Mouse (Mus musculus): Measurements from ENCODE around the gene Olfr1404. TPM values are rescaled to one million over a fixed set of nuclear protein-coding genes. Genes with fewer than 3 reads are reported as not detected.
"Not testable (repeated sequence)": the region's sequence is repeated elsewhere in the genome, so short reads cannot be mapped to it uniquely, and the experiment has no call there.

Gene Olfr1404
- not detected in 2 replicates for polyA plus RNA-seq (2015; fragmentation: Nextera tagmentation; extraction: Ambion mirVana)

GRCm38 (mm10) chr1:173212092-173212491, at the start of gene Olfr1404:
TSS of gene Olfr1404 (plus strand) at chr1:173212392.
- 79% methylated on average over 5 of the region's 5 CpGs for WGBS
- ATAC-seq (ENCODE audit: insufficient number of reproducible peaks, low FRiP score, low TSS enrichment, low read depth) = no peak

GRCm38 (mm10) chr1:173174154-173174842, 37.9 kb upstream of the Olfr1404 start:
- Histone ChIP-seq H3K4me1 (no peaks in the 10 kb centered on the region), H3K4me2 (no peak overlapping the region), H3K9me3 (no peaks in the 10 kb centered on the region), H3K27ac (no peak overlapping the region), H3K4me3 (no peak overlapping the region), H3K36me3 (no peaks in the 10 kb centered on the region), H3K9ac (no peak overlapping the region), H3K27me3 (no peaks in the 10 kb centered on the region)
- ATAC-seq (ENCODE audit: insufficient number of reproducible peaks, low FRiP score, low TSS enrichment, low read depth) = no peak

More at GRCm38 (mm10) chr1:173212092-173212491, at the start of gene Olfr1404:
- Histone ChIP-seq H3K27me3 (no peaks in the 10 kb centered on the region), H3K9ac (no peak within 1 kb of the TSS), H3K4me3 (no peak within 1 kb of the TSS), H3K4me1 (no peaks in the 10 kb centered on the region), H3K4me2 (no peak within 1 kb of the TSS), H3K27ac (no peak within 1 kb of the TSS), H3K36me3 (no peaks in the 10 kb centered on the region), H3K9me3 (no peaks in the 10 kb centered on the region)

- 56% methylated on average over 3 of the region's 3 CpGs for WGBS
- no peak within 1 kb of the TSS for H3K9ac ChIP-seq
These were observed 21.7 kb upstream of the Olfr1404 start, which contains the start of gene Olfr1406 for GRCm38 (mm10) chr1:173190540-173190939. TSS of gene Olfr1406 (minus strand) at chr1:173190640.

GRCm38 (mm10) chr1:173192059-173192458, 20.1 kb upstream of the Olfr1404 start:
- Histone ChIP-seq H3K4me2 (no peak overlapping the region), H3K27me3 (no peaks in the 10 kb centered on the region), H3K9ac (no peak overlapping the region), H3K27ac (no peak overlapping the region), H3K9me3 (no peaks in the 10 kb centered on the region), H3K4me3 (no peak overlapping the region), H3K36me3 (no peaks in the 10 kb centered on the region), H3K4me1 (no peaks in the 10 kb centered on the region)
- 65% methylated on average over 3 of the region's 3 CpGs for WGBS
- ATAC-seq (ENCODE audit: insufficient number of reproducible peaks, low FRiP score, low TSS enrichment, low read depth) = no peak

More at GRCm38 (mm10) chr1:173190540-173190939, 21.7 kb upstream of the Olfr1404 start, which contains the start of gene Olfr1406:
- no peaks in the 10 kb centered on the region for H3K36me3 ChIP-seq
- no peak within 1 kb of the TSS for H3K4me3 ChIP-seq
- H3K4me2 ChIP-seq = no peak within 1 kb of the TSS
- H3K4me1 ChIP-seq = no peaks in the 10 kb centered on the region
- no peaks in the 10 kb centered on the region for H3K9me3 ChIP-seq
- no peak within 1 kb of the TSS for H3K27ac ChIP-seq
- ATAC-seq (ENCODE audit: insufficient number of reproducible peaks, low FRiP score, low TSS enrichment, low read depth) = no peak
- H3K27me3 ChIP-seq = no peaks in the 10 kb centered on the region

GRCm38 (mm10) chr1:173196359-173196758, 15.8 kb upstream of the Olfr1404 start:
- no peaks in the 10 kb centered on the region for H3K36me3 ChIP-seq
- no peaks in the 10 kb centered on the region for H3K9me3 ChIP-seq
- no peaks in the 10 kb centered on the region for H3K4me1 ChIP-seq
- WGBS = 81% methylated on average over 2 of the region's 2 CpGs
- H3K27ac ChIP-seq = no peak overlapping the region
- no peaks in the 10 kb centered on the region for H3K27me3 ChIP-seq
- no peak overlapping the region for H3K4me2 ChIP-seq
- ATAC-seq (ENCODE audit: insufficient number of reproducible peaks, low FRiP score, low TSS enrichment, low read depth) = no peak
- no peak overlapping the region for H3K4me3 ChIP-seq
- no peak overlapping the region for H3K9ac ChIP-seq

GRCm38 (mm10) chr1:173197508-173197907, 14.7 kb upstream of the Olfr1404 start, which contains the start of gene Olfr218:
TSS of gene Olfr218 (plus strand) at chr1:173197808.
- no peak within 1 kb of the TSS for H3K4me3 ChIP-seq
- no peak within 1 kb of the TSS for H3K9ac ChIP-seq
- H3K9me3 ChIP-seq = no peaks in the 10 kb centered on the region
- no peaks in the 10 kb centered on the region for H3K27me3 ChIP-seq
- H3K36me3 ChIP-seq = no peaks in the 10 kb centered on the region
- no peak for ATAC-seq (ENCODE audit: insufficient number of reproducible peaks, low FRiP score, low TSS enrichment, low read depth)
- H3K4me1 ChIP-seq = no peaks in the 10 kb centered on the region
- 65% methylated on average over 5 of the region's 5 CpGs for WGBS
- no peak within 1 kb of the TSS for H3K4me2 ChIP-seq
- no peak within 1 kb of the TSS for H3K27ac ChIP-seq

- no peak overlapping the region for H3K4me2 ChIP-seq
- WGBS = 92% methylated on average over 3 of the region's 3 CpGs
- no peaks in the 10 kb centered on the region for H3K9me3 ChIP-seq
These were observed 4.3 kb downstream of the Olfr1404 start for GRCm38 (mm10) chr1:173216481-173216880.

GRCm38 (mm10) chr1:173227081-173227480, 14.9 kb downstream of the Olfr1404 start, which contains the start of gene Fcer1a:
TSS of gene Fcer1a (minus strand) at chr1:173227214.
- H3K4me1 ChIP-seq = no peaks in the 10 kb centered on the region
- H3K4me3 ChIP-seq = no peak within 1 kb of the TSS
- 75% methylated on average over 2 of the region's 2 CpGs for WGBS
- no peak within 1 kb of the TSS for H3K27ac ChIP-seq
- no peaks in the 10 kb centered on the region for H3K27me3 ChIP-seq
- no peak within 1 kb of the TSS for H3K4me2 ChIP-seq
- no peak for ATAC-seq (ENCODE audit: insufficient number of reproducible peaks, low FRiP score, low TSS enrichment, low read depth)
- no peaks in the 10 kb centered on the region for H3K9me3 ChIP-seq
- no peak within 1 kb of the TSS for H3K9ac ChIP-seq
- H3K36me3 ChIP-seq = no peaks in the 10 kb centered on the region

More at GRCm38 (mm10) chr1:173216481-173216880, 4.3 kb downstream of the Olfr1404 start:
- H3K27me3 ChIP-seq = no peaks in the 10 kb centered on the region
- ATAC-seq (ENCODE audit: insufficient number of reproducible peaks, low FRiP score, low TSS enrichment, low read depth) = no peak
- no peaks in the 10 kb centered on the region for H3K36me3 ChIP-seq
- no peak overlapping the region for H3K4me3 ChIP-seq
- H3K9ac ChIP-seq = no peak overlapping the region
- no peaks in the 10 kb centered on the region for H3K4me1 ChIP-seq
- no peak overlapping the region for H3K27ac ChIP-seq

- WGBS = 70% methylated on average over 1 of the region's 1 CpGs
- not testable (repeated sequence) for H3K4me1 ChIP-seq
These were observed 24.8 kb downstream of the Olfr1404 start for GRCm38 (mm10) chr1:173237004-173237403.

GRCm38 (mm10) chr1:173249888-173250287, 37.7 kb downstream of the Olfr1404 start:
- H3K27ac ChIP-seq = no peak overlapping the region

More at GRCm38 (mm10) chr1:173237004-173237403, 24.8 kb downstream of the Olfr1404 start:
- not testable (repeated sequence) for H3K36me3 ChIP-seq; H3K4me2 ChIP-seq; H3K9ac ChIP-seq; H3K27ac ChIP-seq; H3K27me3 ChIP-seq; H3K9me3 ChIP-seq; H3K4me3 ChIP-seq; ATAC-seq (ENCODE audit: insufficient number of reproducible peaks, low FRiP score, low TSS enrichment, low read depth)

GRCm38 (mm10) chr1:173265701-173266100, 53.5 kb downstream of the Olfr1404 start, which contains the start of gene Olfr418:
TSS of gene Olfr418 (plus strand) at chr1:173266001.
- Histone ChIP-seq H3K9me3 (no peaks in the 10 kb centered on the region), H3K36me3 (no peaks in the 10 kb centered on the region), H3K4me2 (no peak within 1 kb of the TSS), H3K9ac (no peak within 1 kb of the TSS), H3K4me1 (no peaks in the 10 kb centered on the region), H3K4me3 (no peak within 1 kb of the TSS), H3K27me3 (no peaks in the 10 kb centered on the region), H3K27ac (no peak within 1 kb of the TSS)
- no peak for ATAC-seq (ENCODE audit: insufficient number of reproducible peaks, low FRiP score, low TSS enrichment, low read depth)

More at GRCm38 (mm10) chr1:173249888-173250287, 37.7 kb downstream of the Olfr1404 start:
- no peak overlapping the region for H3K4me2 ChIP-seq
- H3K9ac ChIP-seq = no peak overlapping the region
- no peaks in the 10 kb centered on the region for H3K36me3 ChIP-seq
- no peaks in the 10 kb centered on the region for H3K4me1 ChIP-seq
- no peaks in the 10 kb centered on the region for H3K9me3 ChIP-seq
- no peak overlapping the region for H3K4me3 ChIP-seq
- H3K27me3 ChIP-seq = no peaks in the 10 kb centered on the region
- WGBS = 87% methylated on average over 3 of the region's 3 CpGs
- no peak for ATAC-seq (ENCODE audit: insufficient number of reproducible peaks, low FRiP score, low TSS enrichment, low read depth)
